Mouse (Mus musculus) adrenal gland, postnatal 10 days (tissue): Measurements from ENCODE around the gene Hs3st3b1. TPM values are rescaled to one million over a fixed set of nuclear protein-coding genes. Genes with fewer than 3 reads are reported as not detected.

Experiments
- DNase-seq: peaks from one replicate; pipeline ENCODE4 v3.0.0; 2021; ENCODE audit warnings: mixed read lengths
- long read RNA-seq, 2 experiments: library from polyadenylated mRNA; stranded (forward); transcript quantifications; one replicate each; pipeline ENCODE4 v2.0.0; 2021
- total RNA-seq, 2 experiments: library from RNA; stranded (reverse); gene quantifications; 2 replicates each; pipeline ENCODE4 v1.2.3; 2021

Hs3st3b1 gene
- total RNA-seq: 1 to 10 TPM; 5.4 to 9.6 TPM
- long read RNA-seq, experiment 1, partial matches to known transcripts: 0 of 1 reads
- long read RNA-seq, experiment 1, other reads (novel, unspliced or antisense): 1 of 1 reads
- long read RNA-seq, experiment 2: 0 reads

- peak; percentile 95 for DNase-seq
These were observed at the start of gene Hs3st3b1 for GRCm38 (mm10) chr11:63922091-63922621. TSS of gene Hs3st3b1 (minus strand) at chr11:63922290.

- no peak for DNase-seq
These were observed 49.4 kb upstream of the Hs3st3b1 start for GRCm38 (mm10) chr11:63971462-63971861.

- DNase-seq: no peak
These were observed 48.7 kb upstream of the Hs3st3b1 start for GRCm38 (mm10) chr11:63970818-63971217.

DNA sequence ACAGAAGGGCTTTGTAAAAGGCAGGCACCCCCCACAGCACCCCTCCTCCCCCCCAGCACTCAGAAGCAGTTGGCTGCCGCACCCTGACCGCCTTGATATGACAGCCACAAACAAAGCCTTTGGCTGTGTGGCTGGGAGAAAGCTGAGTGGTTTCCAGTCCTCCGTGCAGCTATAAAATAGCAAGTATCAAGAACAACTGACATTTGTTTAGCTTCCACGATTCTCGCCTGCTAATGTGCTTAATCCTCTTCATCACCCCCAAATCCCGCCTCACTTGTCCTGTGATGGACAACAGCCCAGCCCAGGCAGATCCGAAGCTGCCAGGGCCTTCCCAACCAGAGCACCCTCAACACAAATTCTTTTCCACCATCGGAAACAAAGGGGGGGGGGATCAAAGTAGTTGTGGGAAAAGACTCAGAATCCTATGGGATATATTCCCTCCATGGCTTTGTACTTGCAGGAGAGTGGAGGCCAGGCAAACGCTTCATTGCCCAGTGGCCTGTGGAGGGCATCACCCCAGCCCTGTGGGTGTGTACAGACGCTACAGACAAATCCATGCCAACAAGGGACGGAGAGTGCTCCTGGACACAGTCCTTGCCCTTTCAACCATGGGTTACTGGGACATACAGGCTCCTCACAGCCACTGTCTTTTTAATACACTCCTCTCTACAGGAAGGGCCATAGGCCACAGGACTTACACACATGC lies 47.3 kb upstream of the Hs3st3b1 start:
- DNase-seq: no peak

- no peak for DNase-seq
These were observed 46.4 kb upstream of the Hs3st3b1 start for GRCm38 (mm10) chr11:63968388-63969035.

- no peak for DNase-seq
These were observed 45.7 kb upstream of the Hs3st3b1 start for GRCm38 (mm10) chr11:63967641-63968387.

GRCm38 (mm10) chr11:63965437-63965836 lies 43.3 kb upstream of the Hs3st3b1 start:
- peak; percentile 21 for DNase-seq

GRCm38 (mm10) chr11:63957207-63957606 lies 35.1 kb upstream of the Hs3st3b1 start:
- DNase-seq: peak; percentile 31

DNA sequence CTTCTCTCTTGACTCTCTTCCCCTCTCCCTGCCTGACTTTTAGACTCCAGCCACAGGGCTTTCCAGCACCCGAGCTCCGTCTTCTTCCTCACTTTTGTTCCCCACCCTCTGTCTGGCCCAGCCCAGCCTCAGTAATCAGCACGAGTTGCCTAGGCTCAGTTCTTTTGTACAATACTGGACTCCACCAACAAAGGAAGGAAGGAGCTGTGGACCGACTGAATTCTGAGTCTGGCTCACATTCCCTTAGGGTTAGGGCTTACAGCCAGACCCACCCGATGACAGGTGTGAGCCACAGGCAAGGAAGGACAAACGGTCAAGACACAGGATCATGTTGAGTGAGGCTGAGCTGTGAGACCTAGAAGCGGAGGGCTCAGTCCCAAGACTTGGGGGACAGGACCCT lies 34.7 kb upstream of the Hs3st3b1 start:
- DNase-seq: no peak

DNA sequence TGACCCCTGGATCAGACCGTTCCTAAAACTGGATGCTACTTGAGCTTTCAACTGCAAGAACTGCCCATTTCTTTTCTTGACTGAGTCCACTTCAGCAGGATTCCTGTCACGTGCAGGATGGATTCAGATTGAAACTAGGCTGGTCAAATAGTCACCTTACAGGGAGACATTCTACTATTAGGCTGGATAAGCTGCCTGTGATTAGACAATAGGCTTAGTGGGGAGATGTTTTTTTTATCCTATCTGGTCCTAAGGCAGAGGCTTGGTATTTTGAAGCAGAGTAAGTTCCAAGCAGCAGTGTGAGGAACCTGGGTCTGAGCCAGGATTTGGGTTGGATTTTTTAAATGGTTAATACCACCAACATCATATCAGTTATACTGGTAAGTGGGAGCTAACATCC lies 31.8 kb upstream of the Hs3st3b1 start:
- no peak for DNase-seq

DNA sequence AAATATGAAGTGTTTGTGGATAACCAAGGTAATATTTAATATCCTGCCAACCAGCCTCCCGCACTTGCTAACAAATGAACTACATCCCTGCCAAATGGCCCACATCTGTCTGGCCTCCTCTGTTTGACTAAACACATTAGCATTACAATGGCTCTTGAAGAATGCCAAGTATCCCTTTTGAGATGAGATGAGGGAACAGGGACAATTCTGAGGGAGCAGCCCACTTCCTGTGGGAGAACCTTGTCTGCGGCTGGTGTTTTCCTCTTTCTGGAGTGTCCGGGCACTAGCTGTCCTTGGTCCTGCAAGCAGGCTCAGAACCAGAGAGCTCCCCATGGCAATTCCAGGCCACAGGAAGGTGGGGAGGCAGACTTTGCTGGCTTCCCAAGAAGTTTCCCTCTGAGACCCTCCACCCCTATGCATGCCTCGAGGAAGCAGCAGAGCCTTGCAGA lies 30.7 kb upstream of the Hs3st3b1 start:
- DNase-seq: no peak

DNA sequence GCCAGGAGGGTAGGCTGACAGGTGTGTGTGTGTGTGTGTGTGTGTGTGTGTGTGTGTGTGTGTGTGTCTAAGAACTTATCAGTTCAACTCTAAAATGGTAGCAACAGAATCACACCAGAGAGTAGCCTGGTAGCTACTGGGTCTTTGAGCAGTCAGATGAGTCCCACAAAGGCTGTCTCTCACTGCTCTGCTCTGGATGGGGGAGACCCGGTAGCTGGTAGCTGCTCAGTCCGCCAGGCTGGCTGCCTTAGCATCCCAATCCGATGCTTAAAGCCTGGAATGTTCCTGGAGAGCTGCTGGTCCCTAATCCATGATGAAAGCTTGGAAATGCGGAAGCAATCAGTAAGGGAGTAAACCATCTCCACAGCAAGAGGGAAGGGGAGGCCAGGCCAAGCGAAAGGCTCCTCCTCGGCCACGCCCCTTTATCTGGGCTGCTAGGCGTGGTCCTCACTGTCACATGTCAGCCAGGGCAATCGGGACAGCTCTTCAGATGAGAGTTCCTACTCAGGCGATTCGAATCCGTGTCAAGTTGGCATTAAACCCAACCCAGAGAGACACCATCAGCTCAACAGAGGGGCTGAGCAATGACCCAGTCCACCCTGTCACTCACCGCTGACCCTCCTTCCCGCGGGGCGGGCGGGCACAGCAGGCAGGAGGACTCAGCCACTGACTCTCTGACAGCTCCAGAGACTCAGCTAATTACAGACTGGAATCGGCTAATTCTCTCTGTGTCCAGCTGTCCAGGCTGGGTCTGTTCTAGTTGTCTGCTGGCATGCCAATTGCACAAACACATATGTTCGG lies 29.9 kb upstream of the Hs3st3b1 start:
- DNase-seq: peak; percentile 49

- no peak for DNase-seq
These were observed 26.3 kb upstream of the Hs3st3b1 start for GRCm38 (mm10) chr11:63948371-63948770.

- no peak for DNase-seq
These were observed 24.9 kb upstream of the Hs3st3b1 start for GRCm38 (mm10) chr11:63947024-63947423.

DNA sequence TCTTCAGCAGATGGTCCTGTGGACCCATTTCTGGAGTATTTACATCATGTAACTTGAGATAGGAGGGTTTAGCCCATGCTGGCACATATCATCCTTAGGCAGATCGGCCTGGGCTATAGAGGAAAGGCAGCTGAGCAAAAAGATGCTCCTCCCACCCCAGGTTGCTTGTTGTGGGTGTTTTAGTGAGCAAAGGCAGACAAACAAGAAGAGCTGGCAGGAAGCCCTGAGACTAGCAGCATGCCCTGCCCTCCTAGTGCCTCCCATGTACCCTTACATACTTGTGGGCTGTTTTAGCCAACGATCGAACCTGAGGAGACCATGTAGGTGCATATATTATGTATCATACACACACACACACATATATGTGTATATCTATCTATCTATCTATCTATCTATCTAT lies 21.9 kb upstream of the Hs3st3b1 start:
- DNase-seq: no peak

DNA sequence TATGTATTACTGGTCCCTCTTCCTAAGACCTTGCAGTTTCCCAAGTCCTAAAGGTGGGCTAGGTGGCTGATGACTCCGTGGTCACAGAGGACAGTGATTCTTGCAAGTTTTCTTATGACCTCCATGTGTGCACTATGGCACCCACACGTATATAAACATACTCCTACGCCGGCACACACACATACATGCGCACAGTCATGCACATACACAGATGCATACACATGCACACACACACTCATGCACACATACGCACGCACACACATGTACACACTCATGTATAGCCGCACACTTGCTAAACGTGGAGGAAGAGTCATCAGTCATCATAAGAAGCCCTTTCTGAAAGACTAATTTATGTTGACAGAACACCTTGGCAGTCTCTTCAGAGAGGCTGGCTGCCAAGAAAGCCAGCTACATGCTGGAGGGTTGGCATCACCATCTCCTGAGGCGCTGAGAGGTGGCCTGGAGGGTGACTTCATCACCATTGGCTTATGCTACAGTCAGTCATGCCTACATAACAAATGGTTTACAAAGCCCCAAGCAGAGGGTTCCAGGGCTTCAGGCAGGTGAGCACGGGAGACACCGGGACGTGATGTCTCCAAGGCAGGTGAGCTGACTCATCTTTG lies 21.3 kb upstream of the Hs3st3b1 start:
- DNase-seq: no peak

- DNase-seq: no peak
These were observed 20.1 kb upstream of the Hs3st3b1 start for GRCm38 (mm10) chr11:63942177-63942576.

- DNase-seq: no peak
These were observed 14.6 kb upstream of the Hs3st3b1 start for GRCm38 (mm10) chr11:63936641-63937040.

- no peak for DNase-seq
These were observed 4.8 kb upstream of the Hs3st3b1 start for GRCm38 (mm10) chr11:63926901-63927300.

GRCm38 (mm10) chr11:63925161-63925582 lies 3.1 kb upstream of the Hs3st3b1 start:
- peak; percentile 91 for DNase-seq

DNA sequence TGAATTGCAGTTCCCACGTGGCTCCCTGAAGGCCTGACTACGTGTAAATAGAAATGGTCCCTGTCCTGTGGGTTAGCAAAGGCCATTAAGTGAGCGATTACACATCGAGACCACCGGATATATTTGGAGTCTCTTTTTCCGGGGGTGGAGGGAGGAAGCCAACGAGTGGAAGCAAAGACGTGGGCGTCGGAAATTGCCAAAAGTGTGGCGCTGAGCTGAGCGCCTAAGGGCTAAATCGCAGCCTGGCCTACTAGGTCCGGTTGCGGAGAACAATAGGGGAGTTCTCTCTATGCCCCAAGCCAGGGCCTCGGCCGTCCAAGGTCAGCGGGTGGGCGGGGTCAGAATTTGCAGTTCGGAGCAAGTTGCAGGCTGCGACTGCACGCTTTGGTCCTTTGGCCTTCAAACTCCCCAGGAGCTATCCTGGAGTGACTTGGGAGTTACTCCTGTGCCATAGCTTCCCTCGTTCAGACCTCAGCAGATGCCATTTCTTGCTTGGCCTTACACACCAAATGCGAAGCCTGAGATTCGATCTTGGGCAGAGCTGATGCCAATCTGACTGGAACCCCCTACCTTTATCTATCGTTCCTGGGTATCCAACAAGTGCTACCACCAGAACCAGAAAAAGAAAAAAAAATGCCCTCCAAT lies 2.3 kb upstream of the Hs3st3b1 start:
- peak; percentile 41 for DNase-seq
